Mouse (Mus musculus): ENCODE results near the gene Vmn2r111.
"Not testable (repeated sequence)": the region's sequence is repeated elsewhere in the genome, so short reads cannot be mapped to it uniquely, and the experiment has no call there.

The Vmn2r111 gene

GRCm38 (mm10) chr17:22573382-22573781 is at the start of gene Vmn2r111:
Vmn2r111 (minus strand) TSS chr17:22573482.
- DNase-seq (ENCODE audit: low read depth, low spot score): not testable (repeated sequence)

- not testable (repeated sequence) for DNase-seq (ENCODE audit: low read depth, low spot score)
These were observed 27.4 kb upstream of the Vmn2r111 start, which contains the start of gene Vmn2r112 for GRCm38 (mm10) chr17:22600651-22601050. Vmn2r112 (plus strand) TSS chr17:22600951.

GRCm38 (mm10) chr17:22520467-22520866 is 52.8 kb downstream of the Vmn2r111 start:
- not testable (repeated sequence) for DNase-seq (ENCODE audit: low read depth, low spot score)

- not testable (repeated sequence) for DNase-seq (ENCODE audit: low read depth, low spot score)
These were observed 53.2 kb downstream of the Vmn2r111 start for GRCm38 (mm10) chr17:22520037-22520436.

GRCm38 (mm10) chr17:22497120-22497519 is 76.2 kb downstream of the Vmn2r111 start:
- no peak for DNase-seq (ENCODE audit: low read depth, low spot score)

Data from retina, postnatal 7 days (tissue).